Mouse (Mus musculus) retina, postnatal 1 day (tissue): ENCODE measurements at regions not wholly inside any gene's neighbourhood (a gene's known extent, or its start where the extent isn't known, plus 50 kb on each side); places are given as distances from the start of the nearest gene placed in this dataset.

Experiments used
- DNase-seq: peaks from one replicate; pipeline ENCODE4 v3.0.0-alpha.2; 2012

GRCm38 (mm10) chr13:41897481-41898317 is 50.2 kb upstream of the Adtrp start:
- no peak for DNase-seq
